Mouse (Mus musculus) midbrain, embryonic 11.5 days (tissue): ENCODE data around the gene Nedd1. TPM values are rescaled to one million over a fixed set of nuclear protein-coding genes. Genes with fewer than 3 reads are reported as not detected.

Experiments used
- ATAC-seq: fragments of 200-750 bp; cut with Nextera tagmentation; 2 replicates; pipeline ENCODE4 v1.8.0; 2017; ENCODE audit warnings: moderate TSS enrichment, moderate library complexity; ENCODE audit not compliant: low FRiP score
- DNase-seq: peaks from one replicate; pipeline ENCODE4 v3.0.0; 2015; ENCODE audit warnings: low spot score; ENCODE audit errors: missing footprints
- H3K27ac ChIP-seq: fragments of 300-500 bp; sonication (generic); 2 replicates; pipeline ENCODE4 v1.5.1; 2014; ENCODE audit warnings: low read depth, low read length
- H3K27me3 ChIP-seq: fragments of 300-500 bp; sonication (generic); 2 replicates; pipeline ENCODE4 v1.6.1; 2014; ENCODE audit warnings: mild to moderate bottlenecking, low read length, moderate library complexity, mixed read lengths; ENCODE audit not compliant: control insufficient read depth, insufficient read depth
- H3K36me3 ChIP-seq: fragments of 300-500 bp; sonication (generic); 2 replicates; pipeline ENCODE4 v1.6.1; 2014; ENCODE audit warnings: mild to moderate bottlenecking, low read length, moderate library complexity, mixed read lengths; ENCODE audit not compliant: control insufficient read depth, insufficient read depth
- H3K4me1 ChIP-seq: fragments of 300-500 bp; sonication (generic); 2 replicates; pipeline ENCODE4 v1.6.1; 2014; ENCODE audit warnings: low read length; ENCODE audit not compliant: control insufficient read depth, insufficient read depth
- H3K4me2 ChIP-seq: fragments of 300-500 bp; sonication (generic); 2 replicates; pipeline ENCODE4 v1.6.1; 2014; ENCODE audit warnings: mild to moderate bottlenecking, moderate library complexity
- H3K4me3 ChIP-seq: fragments of 300-500 bp; sonication (generic); 2 replicates; pipeline ENCODE4 v1.5.1; 2014; ENCODE audit warnings: low read depth, low read length
- H3K9ac ChIP-seq: fragments of 300-500 bp; sonication (generic); 2 replicates; pipeline ENCODE4 v1.6.1; 2014; ENCODE audit warnings: low read length
- H3K9me3 ChIP-seq: fragments of 300-500 bp; sonication (generic); 2 replicates; pipeline ENCODE4 v1.6.1; 2016; ENCODE audit warnings: low read length; ENCODE audit not compliant: control insufficient read depth
- WGBS: fragments of 180-500 bp; shearing (Covaris S2); extraction: QIAGEN DNeasy Blood & Tissue Kit; methylation state at CpG from one replicate; pipeline ENCODE4 v1.1.7; 2014; 5-methylcytosine and 5-hydroxymethylcytosine counted together
- polyA plus RNA-seq: library from polyadenylated mRNA; unstranded; fragments of >200 nt; fragmentation: Nextera tagmentation; extraction: Ambion mirVana; gene quantifications from 2 replicates; pipeline ENCODE4 v1.2.1, GENCODE M21; 2014

The Nedd1 gene
- polyA plus RNA-seq, 1 experiment from 2014 or later: 63.3 TPM

- no peak for DNase-seq
- Histone ChIP-seq H3K4me2 (no peak overlapping the region), H3K9me3 (no peaks in the 10 kb centered on the region), H3K27ac (no peak overlapping the region), H3K4me1 (0 out of 2 replicates have a peak, but pooled peaks cover 3% of the 10 kb centered on the region), H3K9ac (no peak overlapping the region), H3K27me3 (no peaks in the 10 kb centered on the region), H3K4me3 (no peak overlapping the region), H3K36me3 (no peaks in the 10 kb centered on the region)
- WGBS: 59% methylated on average over 4 of the region's 4 CpGs
- ATAC-seq: no peak
These were observed 69.0 kb downstream of the Nedd1 start for GRCm38 (mm10) chr10:92653266-92653665.

GRCm38 (mm10) chr10:92652399-92652920 lies 69.8 kb downstream of the Nedd1 start:
- no peak overlapping the region for H3K4me3 ChIP-seq
- 20% methylated on average over 3 of the region's 3 CpGs for WGBS
- H3K4me1 ChIP-seq: 0 out of 2 replicates have a peak, but pooled peaks cover 3% of the 10 kb centered on the region
- H3K27me3 ChIP-seq: no peaks in the 10 kb centered on the region
- H3K9ac ChIP-seq: no peak overlapping the region
- no peaks in the 10 kb centered on the region for H3K36me3 ChIP-seq
- DNase-seq (peak; percentile 94), ATAC-seq (no peak)
- no peaks in the 10 kb centered on the region for H3K9me3 ChIP-seq
- no peak overlapping the region for H3K4me2 ChIP-seq
- H3K27ac ChIP-seq: no peak overlapping the region; the same call in 1 of the 2 replicates

DNA sequence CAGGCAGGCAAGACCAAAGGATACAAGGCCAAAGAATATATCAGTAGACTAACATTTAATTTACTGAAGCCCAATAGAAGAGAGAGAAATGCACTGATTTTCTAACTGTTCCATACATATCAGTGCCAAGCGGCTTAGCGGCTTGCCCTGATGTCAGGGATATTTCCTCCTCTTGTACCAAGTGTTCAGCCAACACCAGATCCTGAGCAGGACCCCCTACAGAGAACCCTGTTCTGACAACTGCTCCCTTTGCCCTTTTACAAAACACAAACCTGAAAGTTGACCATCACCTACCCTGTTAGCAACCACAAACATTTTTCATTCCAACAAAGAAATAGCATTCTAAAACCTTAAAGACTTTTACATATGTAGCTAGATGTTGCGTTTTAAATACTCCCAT lies 71.0 kb downstream of the Nedd1 start:
- DNase-seq: no peak
- Histone ChIP-seq H3K9me3 (no peaks in the 10 kb centered on the region), H3K4me3 (no peak overlapping the region), H3K36me3 (no peaks in the 10 kb centered on the region), H3K27me3 (no peaks in the 10 kb centered on the region), H3K4me1 (0 out of 2 replicates have a peak, but pooled peaks cover 3% of the 10 kb centered on the region), H3K4me2 (no peak overlapping the region), H3K27ac (no peak overlapping the region), H3K9ac (no peak overlapping the region)
- WGBS: 94% methylated on average over 3 of the region's 3 CpGs
- no peak for ATAC-seq

DNA sequence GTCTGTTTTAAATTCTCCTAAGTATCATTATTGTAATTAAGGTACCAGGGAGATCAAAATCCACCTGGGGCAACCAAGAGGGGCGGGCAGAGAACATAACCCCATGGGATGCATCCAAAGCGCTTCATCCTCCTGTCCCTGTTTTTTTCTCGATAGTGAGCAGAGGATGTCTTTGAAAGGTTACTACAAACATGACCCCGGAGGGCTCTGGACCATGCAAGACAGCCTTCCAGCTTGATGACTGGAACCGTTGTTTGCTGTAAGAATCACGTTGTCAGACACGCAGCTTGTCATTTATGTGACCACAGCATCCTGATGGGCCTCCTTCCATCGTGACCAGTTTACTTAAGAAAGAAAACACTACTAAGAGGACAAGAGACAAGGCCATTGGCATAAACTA lies 73.1 kb downstream of the Nedd1 start:
- no peak for ATAC-seq
- H3K27ac ChIP-seq: no peak overlapping the region
- H3K36me3 ChIP-seq: no peaks in the 10 kb centered on the region
- no peak overlapping the region for H3K4me3 ChIP-seq
- H3K9me3 ChIP-seq: no peaks in the 10 kb centered on the region
- DNase-seq: no peak
- no peak overlapping the region for H3K4me2 ChIP-seq
- no peaks in the 10 kb centered on the region for H3K27me3 ChIP-seq
- 52% methylated on average over 8 of the region's 8 CpGs for WGBS
- peaks cover 6% of the 10 kb centered on the region for H3K4me1 ChIP-seq
- no peak overlapping the region for H3K9ac ChIP-seq

DNA sequence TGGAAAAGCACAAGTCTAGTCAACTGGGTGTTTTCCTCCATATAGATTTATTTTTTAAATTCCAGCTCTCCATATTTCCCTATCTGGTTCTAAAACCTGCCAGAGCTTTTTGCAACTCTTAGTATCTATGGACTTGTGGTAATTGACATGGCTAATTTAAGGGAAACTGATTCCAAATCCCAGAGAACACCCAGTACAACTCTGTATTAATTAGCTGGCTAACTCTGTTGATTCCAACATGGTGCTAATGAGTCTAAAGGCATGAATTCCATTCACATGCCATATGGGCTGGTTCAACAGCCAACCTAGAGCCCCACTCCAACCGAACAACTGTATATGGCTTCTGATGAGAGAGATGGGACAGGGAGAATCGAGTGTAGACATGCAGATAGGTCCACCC lies 74.5 kb downstream of the Nedd1 start:
- Histone ChIP-seq H3K27me3 (no peaks in the 10 kb centered on the region), H3K36me3 (no peaks in the 10 kb centered on the region), H3K4me3 (no peak overlapping the region), H3K27ac (no peak overlapping the region), H3K9me3 (no peaks in the 10 kb centered on the region), H3K9ac (no peak overlapping the region), H3K4me2 (no peak overlapping the region), H3K4me1 (peaks cover 8% of the 10 kb centered on the region)
- WGBS: 97% methylated on average over 2 of the region's 2 CpGs
- no peak for ATAC-seq
- no peak for DNase-seq

GRCm38 (mm10) chr10:92643995-92644394 lies 78.2 kb downstream of the Nedd1 start:
- 61% methylated on average over 8 of the region's 8 CpGs for WGBS

DNA sequence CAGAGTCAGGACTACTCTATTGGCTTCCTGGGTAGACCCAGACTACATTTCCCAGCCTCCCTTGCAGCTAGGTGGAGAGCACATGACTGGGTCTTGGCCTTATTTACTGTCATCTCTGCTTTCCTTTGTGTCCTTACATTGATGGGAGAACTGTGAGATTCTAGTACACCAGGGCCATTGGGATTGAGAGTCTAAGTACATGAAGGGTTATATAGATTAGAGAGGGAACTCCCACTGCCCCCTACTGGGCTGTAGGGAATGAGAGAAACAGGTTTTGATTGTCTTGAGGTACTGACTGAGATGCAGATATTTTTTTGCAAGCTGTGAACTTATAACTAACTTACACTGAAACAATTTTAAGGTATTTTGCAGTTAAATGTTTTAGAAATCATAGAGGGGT lies 81.2 kb downstream of the Nedd1 start:
- ATAC-seq (no peak), DNase-seq (no peak)
- Histone ChIP-seq H3K27ac (no peak overlapping the region), H3K9me3 (no peaks in the 10 kb centered on the region; the same call in 1 of the 2 replicates), H3K4me3 (no peak overlapping the region), H3K27me3 (no peaks in the 10 kb centered on the region), H3K4me1 (peaks cover 5% of the 10 kb centered on the region), H3K9ac (no peak overlapping the region), H3K4me2 (no peak overlapping the region), H3K36me3 (no peaks in the 10 kb centered on the region)

More at GRCm38 (mm10) chr10:92643995-92644394, 78.2 kb downstream of the Nedd1 start:
- no peak overlapping the region for H3K9ac ChIP-seq
- peaks cover 5% of the 10 kb centered on the region for H3K4me1 ChIP-seq
- no peaks in the 10 kb centered on the region for H3K36me3 ChIP-seq
- ATAC-seq (no peak), DNase-seq (no peak)
- no peaks in the 10 kb centered on the region for H3K9me3 ChIP-seq
- H3K4me2 ChIP-seq: no peak overlapping the region
- no peaks in the 10 kb centered on the region for H3K27me3 ChIP-seq
- H3K27ac ChIP-seq: no peak overlapping the region
- H3K4me3 ChIP-seq: no peak overlapping the region
